Mouse (Mus musculus): Measurements from ENCODE around the gene Jmjd6. TPM values are rescaled to one million over a fixed set of nuclear protein-coding genes. Genes with fewer than 3 reads are reported as not detected.
"Not testable (repeated sequence)": the region's sequence is repeated elsewhere in the genome, so short reads cannot be mapped to it uniquely, and the experiment has no call there.

Jmjd6 gene
- polyA plus RNA-seq, 1 experiment: 46.3 TPM

DNA sequence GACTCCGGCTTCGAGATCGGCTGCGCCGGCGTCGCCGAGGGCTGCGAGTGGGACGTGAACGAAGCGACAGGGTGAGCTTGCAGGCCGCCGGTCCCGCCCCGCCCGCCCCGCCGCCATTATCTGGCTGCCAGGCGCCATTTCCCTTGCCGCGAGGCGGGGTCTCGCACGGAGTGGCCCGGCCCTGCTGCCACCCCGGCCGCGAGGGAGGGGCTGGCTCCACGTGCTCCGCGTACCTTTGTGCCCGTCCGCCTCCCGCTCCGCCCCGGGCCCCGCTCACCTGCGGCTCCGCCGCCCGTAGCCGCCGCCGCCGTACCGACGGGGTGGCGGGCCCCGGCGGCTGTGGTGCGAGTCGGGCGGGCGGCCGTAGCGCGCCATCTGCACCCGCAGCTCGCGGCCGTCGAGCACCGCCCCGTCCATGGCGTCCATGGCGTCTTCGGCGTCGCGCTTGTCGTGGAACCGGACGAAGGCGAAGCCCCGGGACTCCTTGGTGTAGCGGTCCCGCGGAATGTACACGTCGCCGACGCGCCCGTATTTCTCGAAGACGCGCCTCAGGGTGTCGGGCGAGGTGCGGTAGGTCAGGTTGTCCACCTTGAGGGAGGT lies 9.1 kb upstream of the Jmjd6 start, which contains the start of gene Mfsd11:
TSS of gene Mfsd11 (plus strand) at position 150 of the 600 bp plus-strand sequence.
- peaks cover 33% of the 10 kb centered on the region for H3K36me3 ChIP-seq (ENCODE audit: control insufficient read depth, insufficient read depth, low read length)
- TF ChIP-seq POLR2A (IDR thresholded peaks at IDR 0.05; ENCODE audit: control insufficient read depth, extremely low read depth, insufficient read depth, low read length, poor library complexity): no peak
- TF ChIP-seq CTCF (IDR thresholded peaks at IDR 0.05; ENCODE audit: borderline replicate concordance, control insufficient read depth, extremely low read depth, insufficient read depth, low read length, poor library complexity): no peak
- peak; percentile 84 for DNase-seq

DNA sequence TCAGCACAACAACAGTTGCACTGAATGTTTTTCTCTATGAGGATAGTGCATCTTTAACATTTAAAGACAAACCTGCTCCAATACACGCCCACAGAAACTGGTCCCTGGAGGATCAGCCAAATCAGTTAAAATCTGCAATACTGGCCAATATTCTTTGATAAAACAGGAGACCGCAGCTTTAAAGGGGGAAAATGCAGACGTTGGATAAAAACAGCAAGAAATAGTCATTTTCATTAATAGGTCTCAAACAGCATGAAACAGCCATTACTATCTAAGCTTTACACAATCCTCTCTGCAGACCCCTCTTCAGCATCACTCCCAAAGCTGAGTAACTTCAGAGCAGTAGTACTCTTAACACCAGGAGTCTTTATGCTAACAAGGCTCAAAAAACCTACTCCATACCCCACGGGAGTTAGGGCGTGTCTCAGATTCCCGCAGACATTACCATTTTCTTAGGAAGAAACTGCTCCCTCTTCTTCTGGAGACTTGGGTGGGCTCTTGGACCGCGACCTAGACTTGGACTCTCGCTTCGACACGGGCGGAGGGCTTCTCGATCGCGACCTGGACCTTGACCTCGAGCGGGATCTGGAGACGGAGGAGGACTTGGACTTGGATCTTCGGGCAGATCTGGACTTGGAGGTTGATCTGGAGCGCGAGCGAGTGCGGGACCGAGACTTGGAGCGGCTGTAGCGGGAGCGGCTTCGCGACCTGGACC lies 8.5 kb upstream of the Jmjd6 start:
- TF ChIP-seq CTCF (IDR thresholded peaks at IDR 0.05; ENCODE audit: borderline replicate concordance, control insufficient read depth, extremely low read depth, insufficient read depth, low read length, poor library complexity): no peak
- TF ChIP-seq POLR2A (IDR thresholded peaks at IDR 0.05; ENCODE audit: control insufficient read depth, extremely low read depth, insufficient read depth, low read length, poor library complexity): no peak
- under 1% methylated on average over 29 of the region's 29 CpGs for WGBS
- Histone ChIP-seq H3K27me3 (ENCODE audit: control insufficient read depth, insufficient read depth, low read length) (no peaks in the 10 kb centered on the region), H3K4me3 (ENCODE audit: control insufficient read depth, insufficient read depth, low read length) (peak overlapping the region; percentile 85), H3K4me1 (replicated peaks; ENCODE audit: control insufficient read depth, insufficient read depth, low read length) (no peaks in the 10 kb centered on the region), H3K27ac (ENCODE audit: control insufficient read depth, insufficient read depth, low read length) (peak overlapping the region; percentile 81), H3K36me3 (ENCODE audit: control insufficient read depth, insufficient read depth, low read length) (peaks cover 33% of the 10 kb centered on the region)
- no peak for DNase-seq

More for the DNA sequence above, 9.1 kb upstream of the Jmjd6 start, which contains the start of gene Mfsd11:
- Histone ChIP-seq H3K4me1 (replicated peaks; ENCODE audit: control insufficient read depth, insufficient read depth, low read length) (no peaks in the 10 kb centered on the region), H3K4me3 (ENCODE audit: control insufficient read depth, insufficient read depth, low read length) (peak within 1 kb of the TSS; percentile 85), H3K27ac (ENCODE audit: control insufficient read depth, insufficient read depth, low read length) (peak within 1 kb of the TSS; percentile 81), H3K27me3 (ENCODE audit: control insufficient read depth, insufficient read depth, low read length) (no peaks in the 10 kb centered on the region)
- WGBS: under 1% methylated on average over 88 of the region's 91 CpGs

DNA sequence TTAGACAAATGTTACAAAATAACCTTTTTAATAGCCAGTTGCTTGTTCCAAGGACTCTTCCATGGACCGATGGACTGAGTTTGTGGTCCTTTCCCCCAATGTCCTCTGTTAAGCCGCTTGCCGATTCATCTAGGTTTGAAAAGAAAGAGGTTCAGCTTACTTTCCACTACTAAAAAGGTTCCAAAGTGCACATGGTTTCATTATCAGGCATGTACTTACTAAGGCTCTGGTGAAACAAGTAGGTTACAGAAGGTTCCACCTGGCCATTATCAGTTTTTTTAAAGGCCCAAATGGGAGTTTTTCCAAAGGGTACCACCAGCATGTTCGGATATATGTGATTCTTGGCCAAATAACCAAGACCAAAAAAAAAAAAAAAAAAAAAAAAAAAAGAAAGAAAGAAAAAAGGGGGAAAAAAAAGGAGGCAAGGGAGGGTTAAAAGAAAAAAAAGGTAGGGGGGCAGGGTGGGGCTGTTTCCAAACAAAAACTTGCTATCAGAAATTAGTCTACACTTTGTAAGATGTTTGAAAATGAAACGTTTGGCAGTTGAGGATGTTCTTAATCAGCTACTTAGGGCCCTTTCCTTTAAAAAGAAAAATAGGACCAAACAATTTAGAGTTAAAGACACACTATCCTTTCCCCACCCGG lies 7.7 kb upstream of the Jmjd6 start:
- peaks cover 33% of the 10 kb centered on the region for H3K36me3 ChIP-seq (ENCODE audit: control insufficient read depth, insufficient read depth, low read length)
- no peaks in the 10 kb centered on the region for H3K4me1 ChIP-seq (replicated peaks; ENCODE audit: control insufficient read depth, insufficient read depth, low read length)
- no peaks in the 10 kb centered on the region for H3K27me3 ChIP-seq (ENCODE audit: control insufficient read depth, insufficient read depth, low read length)
- no peak for DNase-seq
- H3K4me3 ChIP-seq (ENCODE audit: control insufficient read depth, insufficient read depth, low read length): no peak overlapping the region
- WGBS: 7% methylated on average over 6 of the region's 6 CpGs
- TF ChIP-seq POLR2A (IDR thresholded peaks at IDR 0.05; ENCODE audit: control insufficient read depth, extremely low read depth, insufficient read depth, low read length, poor library complexity): no peak
- no peak for TF ChIP-seq CTCF (IDR thresholded peaks at IDR 0.05; ENCODE audit: borderline replicate concordance, control insufficient read depth, extremely low read depth, insufficient read depth, low read length, poor library complexity)
- no peak overlapping the region for H3K27ac ChIP-seq (ENCODE audit: control insufficient read depth, insufficient read depth, low read length)

DNA sequence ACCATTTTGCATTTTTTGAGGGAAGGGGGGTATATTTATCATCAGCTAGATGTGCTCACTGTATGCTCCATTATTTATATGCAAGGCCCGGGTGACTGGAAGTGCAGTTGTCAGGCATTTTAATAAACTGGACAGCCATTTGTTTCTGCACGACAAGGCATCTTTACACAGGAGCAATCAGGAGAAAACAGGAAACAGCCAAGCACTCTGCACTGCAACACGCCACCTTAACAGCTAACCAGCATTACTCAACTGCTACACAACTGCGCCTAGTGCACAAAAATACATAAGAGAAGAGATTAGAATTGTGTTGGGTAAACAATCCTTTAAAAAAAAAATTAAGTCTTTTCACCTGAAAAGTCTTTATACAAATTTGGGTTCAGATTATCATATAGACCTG lies 6.8 kb upstream of the Jmjd6 start:
- H3K4me3 ChIP-seq (ENCODE audit: control insufficient read depth, insufficient read depth, low read length): no peak overlapping the region
- 27% methylated on average over 4 of the region's 4 CpGs for WGBS
- H3K27me3 ChIP-seq (ENCODE audit: control insufficient read depth, insufficient read depth, low read length): no peaks in the 10 kb centered on the region
- TF ChIP-seq CTCF (IDR thresholded peaks at IDR 0.05; ENCODE audit: borderline replicate concordance, control insufficient read depth, extremely low read depth, insufficient read depth, low read length, poor library complexity): no peak
- no peak for TF ChIP-seq POLR2A (IDR thresholded peaks at IDR 0.05; ENCODE audit: control insufficient read depth, extremely low read depth, insufficient read depth, low read length, poor library complexity)
- H3K4me1 ChIP-seq (replicated peaks; ENCODE audit: control insufficient read depth, insufficient read depth, low read length): no peaks in the 10 kb centered on the region
- H3K36me3 ChIP-seq (ENCODE audit: control insufficient read depth, insufficient read depth, low read length): peaks cover 33% of the 10 kb centered on the region
- H3K27ac ChIP-seq (ENCODE audit: control insufficient read depth, insufficient read depth, low read length): no peak overlapping the region
- DNase-seq: no peak

DNA sequence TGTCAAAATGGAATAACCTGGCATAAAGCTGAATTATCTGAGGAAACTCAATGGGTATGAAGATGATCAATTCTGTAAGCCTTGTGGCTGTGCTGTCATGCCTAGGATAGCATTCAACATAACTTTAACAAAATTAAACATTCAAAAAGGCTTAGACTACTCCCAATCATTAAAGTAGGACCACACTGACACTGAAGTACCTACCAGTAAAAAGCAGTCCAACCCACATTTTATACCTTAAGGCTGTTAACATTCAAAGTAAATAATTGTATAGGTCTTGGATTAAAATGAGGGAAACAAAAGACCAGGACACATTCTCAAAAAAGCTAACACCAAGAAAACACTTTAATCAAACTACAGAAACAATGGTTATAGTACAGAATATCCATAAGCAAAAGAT lies 6.3 kb upstream of the Jmjd6 start:
- H3K36me3 ChIP-seq (ENCODE audit: control insufficient read depth, insufficient read depth, low read length): peaks cover 33% of the 10 kb centered on the region

DNA sequence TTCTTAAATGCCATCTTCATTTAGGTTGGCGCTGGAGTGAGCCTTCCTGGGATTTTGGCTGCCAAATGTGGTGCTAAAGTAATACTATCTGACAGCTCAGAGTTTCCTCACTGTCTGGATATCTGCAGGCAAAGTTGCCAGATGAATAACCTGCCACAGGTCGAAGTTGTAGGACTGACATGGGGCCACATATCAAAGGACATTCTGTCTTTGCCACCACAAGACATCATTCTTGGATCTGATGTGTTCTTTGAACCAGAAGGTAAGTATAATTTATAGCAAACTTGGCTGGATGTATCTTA lies 5.6 kb upstream of the Jmjd6 start:
- not testable (repeated sequence) for H3K4me3 ChIP-seq (ENCODE audit: control insufficient read depth, insufficient read depth, low read length); H3K27me3 ChIP-seq (ENCODE audit: control insufficient read depth, insufficient read depth, low read length); DNase-seq; H3K4me1 ChIP-seq (replicated peaks; ENCODE audit: control insufficient read depth, insufficient read depth, low read length); H3K27ac ChIP-seq (ENCODE audit: control insufficient read depth, insufficient read depth, low read length)
- 81% methylated on average over 2 of the region's 2 CpGs for WGBS
- peaks cover 33% of the 10 kb centered on the region for H3K36me3 ChIP-seq (ENCODE audit: control insufficient read depth, insufficient read depth, low read length)

More for the DNA sequence above, 6.3 kb upstream of the Jmjd6 start:
- H3K27me3 ChIP-seq (ENCODE audit: control insufficient read depth, insufficient read depth, low read length): no peaks in the 10 kb centered on the region
- H3K4me1 ChIP-seq (replicated peaks; ENCODE audit: control insufficient read depth, insufficient read depth, low read length): no peaks in the 10 kb centered on the region
- no peak for TF ChIP-seq CTCF (IDR thresholded peaks at IDR 0.05; ENCODE audit: borderline replicate concordance, control insufficient read depth, extremely low read depth, insufficient read depth, low read length, poor library complexity)
- no peak for TF ChIP-seq POLR2A (IDR thresholded peaks at IDR 0.05; ENCODE audit: control insufficient read depth, extremely low read depth, insufficient read depth, low read length, poor library complexity)
- no peak overlapping the region for H3K27ac ChIP-seq (ENCODE audit: control insufficient read depth, insufficient read depth, low read length)
- no peak overlapping the region for H3K4me3 ChIP-seq (ENCODE audit: control insufficient read depth, insufficient read depth, low read length)
- DNase-seq: no peak
